Mouse (Mus musculus): Measurements from ENCODE around the gene Cd27. TPM values are rescaled to one million over a fixed set of nuclear protein-coding genes. Genes with fewer than 3 reads are reported as not detected.
A peak's percentile ranks its signal among the peaks of the same experiment; 100 is the strongest.

Cd27 gene
- total RNA-seq, 2 experiments from 2014 or later: 1.7 TPM; not detected in 1

DNA sequence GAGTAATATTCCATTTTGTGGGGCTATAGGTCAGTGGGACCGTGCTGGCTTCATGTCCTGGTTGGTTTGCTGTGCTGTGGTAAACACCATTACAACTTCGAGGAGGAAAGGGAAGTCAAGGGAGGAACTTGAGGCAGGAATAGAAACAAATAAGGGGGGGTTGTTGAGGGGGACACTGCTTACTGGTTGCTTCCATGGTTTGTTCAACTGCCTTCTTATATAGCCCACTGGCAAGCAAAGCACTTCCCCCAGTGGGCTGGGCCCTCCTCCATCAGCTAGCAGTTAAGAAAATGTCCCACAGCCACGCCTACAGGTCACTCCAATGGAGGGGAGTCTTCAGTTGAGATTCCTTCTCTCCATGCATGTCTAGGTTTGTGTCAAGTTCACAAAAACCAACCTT, 15.5 kb upstream of the Cd27 start:
- peak in 1 of 2 experiments; percentile 51 for DNase-seq

DNA sequence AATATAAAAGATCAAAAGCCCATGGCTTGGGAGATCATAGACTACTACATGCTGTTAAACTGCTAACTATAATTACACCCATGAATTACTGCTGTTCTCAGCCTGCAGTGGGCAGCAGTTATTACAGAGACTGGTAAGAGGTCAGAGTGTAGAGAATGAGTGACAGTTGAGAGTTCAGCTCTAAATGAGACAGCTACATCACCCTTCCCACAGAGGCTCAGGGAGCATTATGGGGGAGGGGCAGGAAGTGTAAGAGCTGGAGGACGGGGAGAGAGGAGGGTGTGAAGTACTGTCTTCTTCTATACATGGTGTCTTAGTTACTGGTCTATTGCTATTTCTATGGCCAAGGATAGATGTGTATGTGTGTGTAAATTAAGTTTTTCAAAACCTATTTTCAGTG, 7.7 kb upstream of the Cd27 start:
- DNase-seq: no peak

DNA sequence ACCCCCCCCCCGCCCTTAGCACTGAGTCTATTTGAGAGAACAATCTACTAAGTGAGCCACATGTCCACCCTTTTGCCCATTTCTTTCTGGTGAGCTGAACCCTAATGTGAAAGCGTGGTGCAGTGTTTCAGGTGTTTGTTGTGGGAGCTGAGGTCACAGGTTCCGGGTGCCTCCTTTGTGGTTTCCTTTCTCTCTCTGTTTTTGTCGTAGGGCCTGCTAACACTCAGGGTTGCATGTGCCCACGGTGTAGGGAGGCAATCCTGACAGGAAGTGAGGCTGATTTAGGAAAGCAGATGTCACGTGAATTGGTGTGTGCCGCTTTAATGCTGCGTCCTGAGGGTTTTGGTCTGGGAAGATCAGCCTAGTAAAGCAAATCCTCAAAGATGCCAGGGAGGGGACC, 4.8 kb upstream of the Cd27 start:
- DNase-seq: no peak

DNA sequence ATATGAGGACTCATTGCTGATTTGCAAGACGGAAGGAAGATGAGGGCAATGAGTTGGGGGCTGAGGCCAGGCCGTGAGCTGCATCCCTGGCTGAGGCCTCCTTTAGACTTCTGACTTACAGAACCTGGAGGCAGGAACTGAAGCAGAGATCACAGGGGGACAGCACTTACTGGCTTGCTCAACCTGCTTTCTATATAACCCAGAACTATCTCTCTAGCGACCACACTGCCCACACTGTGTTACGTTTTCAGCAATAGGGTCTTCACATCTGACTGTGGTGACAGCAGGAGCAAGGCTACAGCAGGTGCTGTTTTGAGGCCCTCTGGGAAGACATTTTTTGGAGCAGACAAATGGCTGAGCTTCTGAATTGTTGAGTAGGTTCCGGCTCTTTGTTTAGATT, 3.8 kb upstream of the Cd27 start:
- DNase-seq: no peak

DNA sequence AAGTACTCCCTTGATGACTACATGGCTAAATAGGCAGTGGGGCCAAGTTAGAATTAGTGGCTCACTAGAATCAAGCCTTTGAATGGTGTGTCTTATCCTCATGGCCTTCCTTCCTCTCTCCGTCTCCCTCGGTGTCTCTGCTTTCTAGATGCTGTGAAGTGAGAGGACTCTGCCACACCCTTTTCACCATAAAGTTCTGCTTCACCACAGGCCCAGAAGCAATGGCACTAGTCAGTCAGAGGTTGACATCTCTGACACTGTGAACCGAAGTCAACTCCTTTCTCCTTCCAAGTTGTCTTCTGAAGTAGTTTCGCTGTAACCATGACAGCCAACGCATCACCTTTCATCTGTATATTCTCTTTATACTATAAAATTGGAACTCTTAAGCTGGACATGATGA, 2.7 kb upstream of the Cd27 start:
- no peak for DNase-seq

DNA sequence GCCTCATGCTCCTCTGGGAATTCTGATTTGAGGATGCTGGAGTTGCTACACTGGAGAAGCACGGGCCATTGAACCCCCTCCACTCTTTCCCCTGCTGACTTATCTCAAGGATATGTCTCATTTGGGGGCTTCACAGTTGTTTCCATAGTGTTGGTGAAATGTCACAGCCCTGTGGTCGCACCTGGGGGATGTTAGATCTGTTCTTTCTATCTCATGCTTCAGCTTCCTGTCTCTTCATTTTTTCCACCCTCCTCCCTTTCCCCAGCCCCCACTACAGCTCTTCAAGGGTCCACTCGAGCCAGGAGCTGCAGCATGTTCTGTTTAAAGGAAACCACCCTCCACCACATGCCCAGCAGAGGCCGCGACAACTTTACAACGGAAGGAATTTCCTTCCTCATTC, 1.6 kb upstream of the Cd27 start:
- DNase-seq: no peak

DNA sequence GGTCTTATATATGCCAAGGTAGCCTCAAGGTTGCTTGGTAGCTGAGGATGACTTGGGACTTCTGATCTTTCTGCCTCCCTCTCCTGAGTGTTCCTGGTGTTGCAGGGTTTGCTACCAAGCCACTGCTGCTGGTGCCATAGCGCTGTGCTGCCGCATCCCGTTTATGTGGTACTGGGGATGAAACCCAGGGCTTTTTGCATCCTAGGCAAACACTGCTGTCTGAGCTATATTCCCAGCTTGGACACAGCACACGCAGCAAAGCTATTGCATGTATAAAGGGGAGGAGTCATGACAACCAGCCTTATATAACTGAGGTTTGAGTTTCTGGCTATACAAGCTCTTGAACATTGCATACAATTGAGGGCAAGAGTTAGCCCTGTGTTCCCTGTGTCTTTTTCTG, 611 bp upstream of the Cd27 start:
- no peak for DNase-seq

DNA sequence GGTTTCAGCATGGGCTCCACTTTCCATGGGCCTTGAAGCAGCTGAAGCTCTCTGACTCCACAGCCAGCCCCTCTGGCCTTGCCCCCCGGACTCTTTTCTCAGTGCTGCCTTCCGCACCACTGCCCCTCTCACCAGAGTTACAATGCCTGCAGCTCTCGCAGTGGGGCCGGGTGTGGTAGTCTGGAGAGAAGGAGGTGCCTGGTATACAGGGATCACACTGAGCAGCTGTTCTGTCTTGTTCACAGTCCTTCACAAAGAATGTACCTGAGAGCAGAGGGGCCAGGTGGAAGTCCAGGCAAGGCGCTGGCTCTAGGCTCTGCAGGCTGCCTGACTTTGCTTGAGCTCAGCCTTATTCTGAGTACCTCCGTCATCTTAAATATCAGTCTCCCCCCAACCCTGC, 469 bp downstream of the Cd27 start:
- no peak for DNase-seq

DNA sequence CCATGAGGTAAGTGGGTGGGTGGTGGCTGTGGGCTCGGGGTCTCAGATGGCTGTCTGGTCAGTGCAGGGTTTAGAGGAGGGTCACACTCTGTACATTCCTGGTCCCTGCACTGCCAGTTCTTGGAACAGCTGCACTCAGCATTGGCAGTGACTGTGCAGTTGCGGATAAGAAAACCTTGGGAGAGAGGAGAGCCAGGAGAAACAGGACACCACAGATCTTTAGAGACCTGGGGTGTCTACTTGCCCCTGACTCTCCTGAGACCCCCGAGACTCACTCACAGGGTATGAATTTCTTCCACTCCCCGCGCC, 2.3 kb downstream of the Cd27 start:
- DNase-seq: no peak

DNA sequence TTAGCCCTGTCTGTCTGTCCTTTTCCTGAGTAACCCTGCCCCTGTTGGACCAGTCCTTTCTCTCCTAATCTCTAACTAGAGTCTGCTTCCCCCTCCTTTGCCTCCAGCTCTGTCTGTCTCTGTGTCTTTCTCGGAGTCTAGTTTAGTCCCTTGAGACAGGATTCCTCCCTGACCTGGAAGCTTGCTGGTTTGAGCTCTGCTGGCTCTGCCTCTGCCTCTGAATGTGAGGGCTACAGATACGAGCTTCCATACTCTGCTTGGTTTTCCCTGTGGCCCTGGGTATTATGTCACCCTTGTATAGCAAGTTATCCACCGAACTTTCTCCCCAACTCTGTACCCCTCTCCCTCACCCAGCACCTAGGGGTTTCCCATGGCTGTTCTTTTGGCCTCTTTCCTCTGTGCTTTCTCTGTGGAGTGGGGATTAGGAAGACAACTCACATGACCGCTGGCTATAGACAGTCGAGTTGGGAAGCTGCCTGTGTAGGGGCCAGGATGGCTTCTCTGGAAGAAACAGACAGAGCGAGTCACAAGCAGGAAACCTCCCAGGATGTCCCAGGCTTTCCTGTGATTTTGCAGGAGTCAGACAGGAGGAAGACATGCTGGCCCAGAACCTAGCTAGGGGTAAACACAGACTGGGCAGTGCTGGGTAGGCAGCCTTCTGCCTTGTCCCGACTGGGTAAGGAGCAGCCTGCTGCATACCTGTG, 2.8 kb downstream of the Cd27 start:
- DNase-seq: peak; percentile 33 to 40

DNA sequence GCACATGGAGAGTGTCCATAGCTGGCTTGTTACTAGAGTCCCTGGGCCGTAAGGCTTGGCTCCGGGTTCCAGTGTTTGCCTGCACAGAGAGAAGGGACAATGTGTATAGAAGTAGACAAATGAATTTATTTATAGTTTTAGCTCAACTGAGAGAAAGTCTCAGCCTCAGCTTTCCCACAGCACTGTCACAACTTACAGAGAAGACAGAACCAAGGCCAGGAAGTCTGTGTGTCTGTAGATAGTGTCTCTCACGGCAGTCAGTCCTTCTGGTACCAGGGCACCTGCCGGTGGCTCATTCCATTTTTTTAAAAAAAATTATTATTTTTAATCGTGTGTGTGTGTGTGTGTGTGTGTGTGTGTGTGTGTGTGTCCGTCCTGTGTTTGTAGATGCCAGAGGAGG, 4.3 kb downstream of the Cd27 start:
- no peak for DNase-seq

DNA sequence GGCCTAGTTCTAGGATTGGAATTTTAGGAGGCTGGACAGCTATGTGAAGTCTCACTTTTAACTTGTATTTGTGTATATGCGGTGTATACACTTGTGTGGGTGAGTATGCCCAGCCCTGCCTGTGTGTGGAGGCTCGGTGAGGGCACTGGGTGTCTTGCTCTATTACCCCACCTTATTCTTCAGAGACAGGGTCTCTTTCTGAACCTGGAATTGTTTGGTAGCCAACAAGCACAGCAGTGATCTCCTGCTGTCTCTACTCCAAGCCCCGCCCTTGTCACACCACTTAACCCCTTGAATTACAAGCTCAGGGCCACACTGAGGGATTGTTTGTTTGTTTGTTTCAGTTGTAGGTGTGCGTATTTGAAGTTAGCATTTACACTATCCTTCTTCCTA, 4.8 kb downstream of the Cd27 start:
- DNase-seq: no peak

DNA sequence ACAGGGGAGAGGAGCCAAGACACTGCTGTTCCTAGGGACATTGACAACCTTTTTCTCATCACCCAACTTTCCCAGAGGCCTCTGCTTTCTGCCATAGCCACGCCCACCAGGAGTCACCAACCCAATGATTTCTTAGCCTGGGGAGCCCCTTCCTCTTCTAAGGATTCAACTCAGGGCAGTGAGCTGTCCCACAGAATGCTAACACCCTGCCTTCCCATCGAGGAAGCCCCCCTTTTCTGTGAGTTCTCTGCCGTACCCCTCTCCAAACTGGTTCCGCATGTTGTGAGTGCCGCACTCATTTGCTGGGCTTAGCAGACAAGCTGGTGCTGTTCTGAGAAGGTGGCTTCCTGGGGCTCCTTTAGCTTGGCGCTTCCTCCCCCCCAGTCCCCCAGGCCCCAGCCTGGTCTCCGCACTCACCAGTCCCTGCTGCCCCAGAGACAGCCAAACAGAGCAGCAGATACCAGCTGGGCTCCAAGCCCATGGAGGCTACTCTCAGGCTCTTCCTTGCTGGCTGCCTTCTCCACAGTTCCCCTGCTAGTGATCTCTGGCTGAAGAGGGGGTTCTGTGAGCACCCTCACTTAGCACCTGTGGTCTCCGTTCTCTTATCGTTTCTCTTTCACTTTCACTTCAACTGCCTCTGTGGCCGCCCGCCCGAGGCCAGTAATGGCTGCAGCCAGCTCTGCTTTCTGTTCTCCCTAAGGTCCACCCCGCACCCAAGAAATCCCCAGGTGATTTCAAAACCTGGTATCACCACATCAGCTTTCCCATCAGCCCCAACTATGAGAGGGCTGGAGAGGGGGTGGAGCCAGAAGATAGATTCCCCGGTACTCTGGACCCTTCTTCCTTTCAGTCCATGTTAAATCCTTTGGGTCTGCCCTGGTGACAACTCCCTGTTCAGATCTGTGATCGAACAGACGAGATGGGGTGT, 5.4 kb downstream of the Cd27 start, which contains the start of gene Tapbpl:
Gene Tapbpl, minus strand, starts transcription at position 744 of the 928 bp plus-strand sequence.
- DNase-seq: peak; percentile 76 to 80

DNA sequence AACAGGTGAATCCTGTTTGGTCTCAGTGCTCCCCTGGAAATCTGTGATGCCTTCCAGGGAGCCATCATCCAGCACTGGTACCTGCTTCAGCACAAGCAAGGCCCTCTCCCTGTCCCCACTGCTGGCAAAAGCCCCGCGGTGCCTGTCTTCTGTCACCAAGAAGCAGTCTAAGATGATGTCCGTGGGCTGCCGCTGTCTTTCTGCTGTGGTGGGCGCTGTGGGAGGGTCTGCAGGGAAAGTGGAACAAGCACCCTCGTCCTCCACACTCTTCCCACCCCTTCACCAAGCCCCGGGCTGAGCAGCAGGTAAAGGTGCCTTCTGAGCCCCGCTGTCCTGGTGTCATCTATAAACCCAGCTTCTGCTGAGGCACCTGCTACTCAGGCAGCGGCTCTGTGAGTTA, 6.2 kb downstream of the Cd27 start:
- DNase-seq: no peak

DNA sequence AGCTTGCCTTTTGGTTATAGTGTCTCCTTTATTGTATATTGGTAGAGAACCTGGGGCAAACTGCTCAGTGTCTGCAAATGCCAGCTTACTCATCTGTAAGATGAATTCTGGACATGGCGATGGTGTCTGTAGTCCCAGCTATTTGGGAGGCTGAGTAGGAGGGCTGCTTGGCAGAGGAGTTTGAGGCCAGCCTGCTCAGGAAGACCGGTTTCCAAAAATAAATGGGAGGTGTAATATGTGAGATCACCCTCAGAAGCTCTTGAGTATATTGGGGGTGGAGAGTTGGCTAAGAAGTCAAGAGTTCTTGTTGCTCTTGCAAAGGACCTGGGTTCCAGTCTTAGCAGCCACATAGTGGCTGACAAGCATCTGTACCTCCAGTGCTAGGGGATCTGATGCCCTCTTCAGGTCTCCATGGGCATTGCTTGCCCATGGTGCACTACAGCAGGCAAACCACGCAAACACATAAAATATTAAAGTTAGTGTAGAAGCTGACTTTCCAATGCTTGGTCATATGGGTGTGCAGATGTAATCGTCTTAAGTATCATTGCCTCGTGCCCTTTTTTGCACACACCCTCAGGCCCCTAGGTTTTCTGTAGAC, 11.2 kb downstream of the Cd27 start:
- DNase-seq: no peak

DNA sequence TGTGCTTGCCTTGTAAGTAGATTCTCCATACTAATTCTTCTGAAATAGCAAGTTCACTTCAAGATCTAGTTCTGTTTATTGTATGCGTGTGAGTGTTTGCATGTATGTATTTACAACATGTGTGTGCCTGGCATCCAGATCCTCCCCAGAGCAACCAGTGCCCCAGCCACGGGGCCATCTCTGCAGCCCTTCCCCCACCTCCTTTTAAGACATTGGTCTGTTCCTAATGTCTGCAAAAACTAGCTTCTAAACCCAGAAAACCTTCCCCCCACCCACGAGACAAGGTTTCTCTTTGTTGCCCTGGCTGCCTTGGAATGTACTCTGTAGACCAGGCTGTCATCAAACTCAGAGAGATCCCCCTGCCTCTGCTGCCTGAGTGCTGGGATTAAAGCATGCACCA, 14.2 kb downstream of the Cd27 start:
- no peak for DNase-seq

DNA sequence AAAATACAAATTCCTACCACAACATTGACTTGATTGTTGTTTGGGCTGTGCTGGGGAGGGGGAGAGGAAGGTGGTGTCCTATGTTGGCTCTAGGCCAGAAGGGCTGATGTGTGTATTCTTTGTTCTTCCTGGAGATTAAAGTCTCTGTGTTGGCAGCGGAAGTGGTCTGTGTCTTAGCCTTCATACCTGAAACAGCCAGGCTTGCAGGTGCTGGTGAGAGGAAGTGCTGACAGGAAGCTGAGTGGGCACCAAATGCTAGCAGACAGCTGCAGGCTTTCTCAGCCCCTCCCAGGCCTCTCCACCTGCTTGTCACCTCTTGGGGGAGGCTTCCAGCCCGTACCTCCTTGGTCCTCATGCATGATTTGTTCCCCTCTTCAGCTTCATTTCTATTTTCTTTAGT, 14.7 kb downstream of the Cd27 start:
- peak in 1 of 2 experiments; percentile 49 for DNase-seq

DNA sequence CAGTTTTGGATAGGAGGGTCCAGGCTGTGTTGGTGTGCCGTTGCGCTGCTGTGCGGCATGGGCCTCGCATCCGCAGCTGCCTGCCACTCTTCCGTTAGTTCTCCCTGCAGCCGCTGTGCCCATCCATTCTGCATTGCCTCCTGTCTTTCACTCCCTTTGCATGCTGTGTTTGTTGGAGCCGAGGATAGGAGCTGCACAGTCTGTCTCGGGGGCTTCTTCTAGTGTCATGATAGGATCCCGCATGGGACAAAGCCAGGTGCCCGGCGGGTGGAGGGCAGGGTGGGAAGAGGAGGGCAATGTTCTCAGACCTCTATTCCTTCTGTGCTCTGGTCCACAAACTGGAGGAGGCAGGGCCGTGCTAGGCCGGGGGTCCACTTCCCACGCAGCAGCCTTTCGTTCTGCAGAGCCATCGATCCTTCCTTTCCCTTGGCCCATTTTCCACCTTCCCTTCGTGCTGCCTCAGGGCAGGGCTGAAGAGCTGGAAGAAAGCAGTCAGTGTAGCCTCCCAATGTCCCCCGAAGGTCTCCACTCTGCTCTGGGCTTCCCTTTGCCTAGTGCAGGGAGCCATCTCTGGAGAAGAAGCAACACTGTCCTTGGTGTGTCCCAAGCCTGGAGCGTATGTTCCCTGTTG, 15.6 kb downstream of the Cd27 start:
- no peak for DNase-seq

DNA sequence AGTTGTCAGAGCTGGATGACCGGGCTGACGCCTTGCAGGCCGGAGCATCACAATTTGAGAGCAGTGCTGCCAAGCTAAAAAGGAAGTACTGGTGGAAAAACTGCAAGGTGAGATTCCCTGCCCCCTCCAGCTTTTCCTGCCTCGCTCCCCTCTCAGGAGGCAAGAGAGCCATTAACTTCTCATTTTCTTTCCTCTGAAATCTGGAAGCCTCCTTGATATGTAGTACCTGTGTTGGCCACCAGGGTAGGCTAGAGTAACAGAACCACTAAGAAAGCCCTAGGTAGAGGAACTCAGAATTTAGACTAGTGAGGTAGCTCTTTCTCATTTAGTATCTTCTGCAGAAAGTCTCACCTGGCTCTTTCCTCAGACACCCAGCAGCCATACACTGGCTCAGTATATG, 17.8 kb downstream of the Cd27 start:
- DNase-seq: peak; percentile 69 to 81

DNA sequence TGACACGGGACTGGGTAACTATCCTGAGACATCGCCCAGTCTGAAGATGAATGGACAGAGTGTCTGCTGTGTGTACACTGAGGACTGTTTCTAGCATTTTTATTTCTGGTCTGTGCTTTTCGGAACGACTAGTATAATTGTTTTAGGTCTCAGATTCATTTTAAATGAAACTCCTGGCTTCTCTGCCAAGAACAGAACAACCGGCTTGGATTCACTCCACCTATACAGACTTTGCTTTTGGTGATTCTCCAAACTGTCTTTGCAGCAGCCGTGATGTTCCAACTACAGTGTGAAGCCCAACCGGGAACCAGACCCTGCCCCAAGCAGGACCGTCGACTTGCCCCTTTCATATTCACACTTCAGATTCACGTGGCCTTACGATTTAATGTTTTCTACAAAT, 18.9 kb downstream of the Cd27 start:
- no peak for DNase-seq

DNA sequence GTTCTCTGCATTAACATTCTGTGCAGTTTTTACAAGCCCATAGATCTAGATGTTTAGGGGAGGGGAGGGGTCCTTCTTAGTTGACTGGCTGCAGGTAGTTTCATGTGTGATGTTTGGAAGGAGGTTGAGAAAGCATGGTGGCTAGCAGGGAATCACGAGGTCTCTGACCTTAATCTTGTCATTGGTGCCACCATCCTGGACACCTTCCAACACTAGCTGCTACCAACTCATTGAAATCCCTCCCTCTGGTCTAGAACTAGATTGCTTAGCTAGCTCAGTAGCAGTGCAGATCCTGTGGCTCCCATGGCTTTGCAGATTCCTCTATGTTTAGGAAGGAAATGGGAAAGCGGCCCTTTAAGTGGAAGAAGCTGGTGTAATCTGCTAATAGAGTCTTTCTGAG, 19.9 kb downstream of the Cd27 start:
- DNase-seq: peak in 1 of 2 experiments; percentile 8

DNA sequence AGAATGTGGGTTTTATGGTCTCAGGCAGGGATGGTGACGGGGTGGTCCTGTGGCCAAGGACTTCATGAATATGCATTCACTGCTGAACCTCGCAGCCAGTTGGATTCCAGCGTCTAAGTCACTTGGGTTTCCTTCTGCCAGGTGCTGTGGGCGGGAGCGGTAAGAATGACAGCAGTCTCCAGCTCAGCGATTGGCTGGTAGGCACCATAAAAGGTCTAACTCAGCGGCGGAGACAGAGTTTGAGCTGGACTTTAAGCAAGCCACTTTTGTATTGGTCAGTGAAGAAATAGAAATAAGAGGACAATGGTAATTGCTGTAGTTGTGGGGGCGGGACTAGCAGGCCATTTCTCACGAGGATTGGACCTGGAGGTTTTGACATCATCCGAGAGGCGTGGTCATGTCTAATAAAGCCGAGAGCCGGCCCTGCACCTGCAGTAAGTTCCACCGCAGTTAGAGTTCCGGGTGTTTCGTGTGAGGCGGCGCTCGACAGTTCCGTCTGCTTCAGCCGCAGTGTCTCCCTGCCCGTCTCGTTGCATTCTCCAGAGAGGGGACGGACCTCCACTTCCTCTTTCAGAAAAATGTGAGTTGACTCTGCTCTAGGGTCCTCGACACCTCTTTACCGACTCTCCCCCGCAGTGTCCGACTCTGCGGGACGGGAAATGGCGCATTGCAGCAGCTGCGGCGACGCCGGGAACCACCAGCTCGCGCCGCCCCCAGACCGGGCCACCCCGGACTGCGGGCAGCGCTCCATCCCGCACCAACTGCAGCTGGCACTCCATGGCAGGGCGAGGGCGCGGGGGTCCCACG, 21.5 kb downstream of the Cd27 start, which contains the start of gene Vamp1:
Gene Vamp1, plus strand, starts transcription at position 404 of the 807 bp plus-strand sequence.
- peak; percentile 96 to 97 for DNase-seq

Measured in heart, adult 18-20 months (tissue).